Mouse (Mus musculus) thymus, adult 2 months (tissue): ENCODE data around the gene Pak2.

ENCODE experiments used
- CTCF ChIP-seq: fragments of 200-500 bp; IDR thresholded peaks from 2 replicates; pipeline ENCODE4 v1.5.1; 2012; ENCODE audit warnings: mild to moderate bottlenecking, control low read depth, low read length, moderate library complexity, borderline replicate concordance; ENCODE audit not compliant: control insufficient read depth, poor library complexity, insufficient read depth; ENCODE audit errors: extremely low read depth
- POLR2A ChIP-seq: fragments of 200-500 bp; IDR thresholded peaks from 2 replicates; pipeline ENCODE4 v1.6.1; 2012; ENCODE audit warnings: mild to moderate bottlenecking, low read length, control low read depth, moderate library complexity; ENCODE audit not compliant: control insufficient read depth, poor library complexity, insufficient read depth; ENCODE audit errors: extremely low read depth

GRCm38 (mm10) chr16:32063900-32064299 is 15.2 kb downstream of the Pak2 start:
- TF ChIP-seq POLR2A: no peak
- TF ChIP-seq CTCF: no peak
